Comparison of ENCODE assay signal across 7 mouse cellular contexts in genomic region chr10:18469279-18470135, GRCm38 (mm10).
DNase-seq lines count a peak whose midpoint lies in the region; ATAC-seq lines count a peak whose summit lies in the region.

No protein-coding gene starts in this region.

- peaks cover 41% of the 10 kb centered on the region for H3K4me1 ChIP-seq in embryonic facial prominence, embryonic 13.5 days
- H3K4me1 ChIP-seq in liver, embryonic 13.5 days (replicated peaks), result 0 out of 2 replicates have a peak, but pooled peaks cover 3% of the 10 kb centered on the region
- peaks cover 31% of the 10 kb centered on the region for H3K4me1 ChIP-seq in neural tube, embryonic 14.5 days (ENCODE audit: control insufficient read depth, insufficient read depth, low read length)

- no peak overlapping the region; the same call in 1 of the 2 replicates for H3K27ac ChIP-seq in embryonic facial prominence, embryonic 13.5 days
- H3K27ac ChIP-seq in liver, embryonic 13.5 days, result no peak overlapping the region
- H3K27ac ChIP-seq in neural tube, embryonic 14.5 days (ENCODE audit: low read depth, low read length), result peak overlapping the region; percentile 93

- H3K9ac ChIP-seq in embryonic facial prominence, embryonic 13.5 days, result peak overlapping the region; percentile 16; the same call in 1 of the 2 replicates
- no peak overlapping the region for H3K9ac ChIP-seq in liver, embryonic 13.5 days
- H3K9ac ChIP-seq in neural tube, embryonic 14.5 days (replicated peaks; ENCODE audit: low read depth, low read length), result peak overlapping the region; percentile 73

- no peaks in the 10 kb centered on the region for H3K9me3 ChIP-seq in embryonic facial prominence, embryonic 13.5 days
- H3K9me3 ChIP-seq in liver, embryonic 13.5 days (replicated peaks), result no peaks in the 10 kb centered on the region
- no peaks in the 10 kb centered on the region for H3K9me3 ChIP-seq in neural tube, embryonic 14.5 days (ENCODE audit: control insufficient read depth, low read length)

- peak overlapping the region; percentile 58 for H3K4me2 ChIP-seq in embryonic facial prominence, embryonic 13.5 days
- H3K4me2 ChIP-seq in liver, embryonic 13.5 days, result peak overlapping the region; percentile 39
- H3K4me2 ChIP-seq in neural tube, embryonic 14.5 days (ENCODE audit: low read depth, low read length), result peak overlapping the region; percentile 70

- peak; percentile 18 for DNase-seq in urinary bladder, postnatal 14 days (ENCODE audit: low spot score)
- DNase-seq in urinary bladder, postnatal 25 days (ENCODE audit: low spot score), result no peak
- DNase-seq in liver, embryonic 13.5 days, result no peak
- DNase-seq in ovary, postnatal 10 days (ENCODE audit: low spot score), result no peak

- peak overlapping the region; percentile 27 for H3K4me3 ChIP-seq in embryonic facial prominence, embryonic 13.5 days
- 0 out of 2 replicates have a peak overlapping the region, but pooled peaks have one; percentile 10 for H3K4me3 ChIP-seq in liver, embryonic 13.5 days (replicated peaks)
- peak overlapping the region; percentile 40 for H3K4me3 ChIP-seq in neural tube, embryonic 14.5 days (ENCODE audit: low read depth, low read length)

- 0 out of 2 replicates have a peak, but pooled peaks have one; percentile 53 for ATAC-seq in embryonic facial prominence, embryonic 13.5 days (ENCODE audit: insufficient number of reproducible peaks, insufficient read depth, low FRiP score, low TSS enrichment, low read depth)
- ATAC-seq in inflammation-experienced regulatory T-cells, adult 6 months, result peak; percentile 83
- ATAC-seq in liver, embryonic 13.5 days (ENCODE audit: low read depth), result no peak
- ATAC-seq in neural tube, embryonic 14.5 days (ENCODE audit: low read depth), result peak; percentile 78

- no peaks in the 10 kb centered on the region for H3K27me3 ChIP-seq in embryonic facial prominence, embryonic 13.5 days
- 0 out of 2 replicates have a peak, but pooled peaks cover 3% of the 10 kb centered on the region for H3K27me3 ChIP-seq in liver, embryonic 13.5 days
- H3K27me3 ChIP-seq in neural tube, embryonic 14.5 days (ENCODE audit: control insufficient read depth, insufficient read depth, low read length), result no peaks in the 10 kb centered on the region

- peaks cover 6% of the 10 kb centered on the region; the same call in 1 of the 2 replicates for H3K36me3 ChIP-seq in embryonic facial prominence, embryonic 13.5 days
- H3K36me3 ChIP-seq in liver, embryonic 13.5 days, result no peaks in the 10 kb centered on the region
- H3K36me3 ChIP-seq in neural tube, embryonic 14.5 days (ENCODE audit: control insufficient read depth, insufficient read depth, low read length), result peaks cover 4% of the 10 kb centered on the region; the same call in 1 of the 2 replicates

- 1% methylated on average over 17 of the region's 17 CpGs for WGBS in embryonic facial prominence, embryonic 13.5 days
- 3% methylated on average over 17 of the region's 17 CpGs for WGBS in liver, embryonic 13.5 days (ENCODE audit: insufficient replicate concordance)
- under 1% methylated on average over 17 of the region's 17 CpGs for WGBS in neural tube, embryonic 14.5 days
